Mouse (Mus musculus): ENCODE results near the gene Hsp90ab1. TPM values are rescaled to one million over a fixed set of nuclear protein-coding genes. Genes with fewer than 3 reads are reported as not detected.

Hsp90ab1 gene
- polyA plus RNA-seq, 1 experiment from 2014 or later: 1,555 TPM

GRCm38 (mm10) chr17:45572103-45573086 is 676 bp downstream of the Hsp90ab1 start:
- H3K27me3 ChIP-seq: no peaks in the 10 kb centered on the region
- ATAC-seq (ENCODE audit: low FRiP score, low read depth): peak; percentile 40

GRCm38 (mm10) chr17:45569999-45570398 is 3.1 kb downstream of the Hsp90ab1 start:
- no peak overlapping the region for H3K9ac ChIP-seq
- no peak overlapping the region for H3K27ac ChIP-seq (replicated peaks)

More at GRCm38 (mm10) chr17:45572103-45573086, 676 bp downstream of the Hsp90ab1 start:
- H3K4me1 ChIP-seq (replicated peaks): peaks cover 51% of the 10 kb centered on the region
- H3K4me3 ChIP-seq: peak overlapping the region; percentile 99
- peaks cover 43% of the 10 kb centered on the region for H3K36me3 ChIP-seq
- no peaks in the 10 kb centered on the region for H3K9me3 ChIP-seq
- WGBS: under 1% methylated on average over 55 of the region's 57 CpGs
- H3K27ac ChIP-seq (replicated peaks): peak overlapping the region; percentile 99
- peak overlapping the region; percentile 100 for H3K9ac ChIP-seq
- H3K4me2 ChIP-seq: peak overlapping the region; percentile 83

GRCm38 (mm10) chr17:45568990-45569389 is 4.1 kb downstream of the Hsp90ab1 start:
- H3K36me3 ChIP-seq: peaks cover 57% of the 10 kb centered on the region
- ATAC-seq (ENCODE audit: low FRiP score, low read depth): no peak
- no peak overlapping the region for H3K9ac ChIP-seq
- 89% methylated on average over 12 of the region's 12 CpGs for WGBS
- no peak overlapping the region for H3K4me2 ChIP-seq
- no peak overlapping the region for H3K27ac ChIP-seq (replicated peaks)
- peaks cover 67% of the 10 kb centered on the region for H3K4me1 ChIP-seq (replicated peaks)
- no peaks in the 10 kb centered on the region for H3K9me3 ChIP-seq
- H3K4me3 ChIP-seq: no peak overlapping the region
- H3K27me3 ChIP-seq: no peaks in the 10 kb centered on the region

More at GRCm38 (mm10) chr17:45569999-45570398, 3.1 kb downstream of the Hsp90ab1 start:
- ATAC-seq (ENCODE audit: low FRiP score, low read depth): no peak
- Histone ChIP-seq H3K36me3 (peaks cover 57% of the 10 kb centered on the region), H3K4me3 (no peak overlapping the region), H3K4me1 (replicated peaks) (peaks cover 67% of the 10 kb centered on the region), H3K4me2 (no peak overlapping the region), H3K27me3 (no peaks in the 10 kb centered on the region), H3K9me3 (no peaks in the 10 kb centered on the region)
- whole genome bisulfite sequencing: 87% methylated on average over 4 of the region's 4 CpGs

GRCm38 (mm10) chr17:45567162-45567601 is 5.9 kb downstream of the Hsp90ab1 start:
- H3K36me3 ChIP-seq: peaks cover 57% of the 10 kb centered on the region
- ATAC-seq (ENCODE audit: low FRiP score, low read depth): no peak
- 29% methylated on average over 4 of the region's 4 CpGs for WGBS
- peaks cover 67% of the 10 kb centered on the region for H3K4me1 ChIP-seq (replicated peaks)
- H3K9me3 ChIP-seq: no peaks in the 10 kb centered on the region
- H3K27ac ChIP-seq (replicated peaks): no peak overlapping the region; the same call in 1 of the 2 replicates
- no peak overlapping the region for H3K4me3 ChIP-seq
- H3K9ac ChIP-seq: no peak overlapping the region
- no peak overlapping the region for H3K4me2 ChIP-seq
- H3K27me3 ChIP-seq: no peaks in the 10 kb centered on the region

GRCm38 (mm10) chr17:45566360-45567161 is 6.5 kb downstream of the Hsp90ab1 start:
- H3K27me3 ChIP-seq: no peaks in the 10 kb centered on the region
- H3K9ac ChIP-seq: no peak overlapping the region
- 64% methylated on average over 18 of the region's 18 CpGs for WGBS
- no peak overlapping the region; the same call in 1 of the 2 replicates for H3K27ac ChIP-seq (replicated peaks)
- ATAC-seq (ENCODE audit: low FRiP score, low read depth): no peak
- no peaks in the 10 kb centered on the region for H3K9me3 ChIP-seq
- H3K4me2 ChIP-seq: no peak overlapping the region
- H3K4me1 ChIP-seq (replicated peaks): peaks cover 62% of the 10 kb centered on the region
- H3K36me3 ChIP-seq: peaks cover 55% of the 10 kb centered on the region
- no peak overlapping the region for H3K4me3 ChIP-seq

- Histone ChIP-seq H3K9me3 (no peaks in the 10 kb centered on the region), H3K4me2 (no peak overlapping the region), H3K4me1 (replicated peaks) (peaks cover 57% of the 10 kb centered on the region), H3K4me3 (no peak overlapping the region), H3K9ac (no peak overlapping the region), H3K27me3 (no peaks in the 10 kb centered on the region), H3K27ac (replicated peaks) (no peak overlapping the region), H3K36me3 (peaks cover 49% of the 10 kb centered on the region)
- 80% methylated on average over 1 of the region's 1 CpGs for WGBS
- ATAC-seq (ENCODE audit: low FRiP score, low read depth): no peak
Observed at GRCm38 (mm10) chr17:45566031-45566359, 7.1 kb downstream of the Hsp90ab1 start.

GRCm38 (mm10) chr17:45565103-45565502 is 8.0 kb downstream of the Hsp90ab1 start:
- Histone ChIP-seq H3K4me1 (replicated peaks) (peaks cover 48% of the 10 kb centered on the region), H3K9me3 (no peaks in the 10 kb centered on the region), H3K36me3 (peaks cover 40% of the 10 kb centered on the region), H3K4me2 (peak overlapping the region; percentile 80), H3K27ac (replicated peaks) (peak overlapping the region; percentile 87; the same call in 1 of the 2 replicates), H3K27me3 (no peaks in the 10 kb centered on the region), H3K9ac (peak overlapping the region; percentile 87), H3K4me3 (peak overlapping the region; percentile 68)
- no peak for ATAC-seq (ENCODE audit: low FRiP score, low read depth)
- 98% methylated on average over 11 of the region's 11 CpGs for WGBS

GRCm38 (mm10) chr17:45564531-45565084 is 8.5 kb downstream of the Hsp90ab1 start:
- ATAC-seq (ENCODE audit: low FRiP score, low read depth): no peak
- Histone ChIP-seq H3K4me3 (peak overlapping the region; percentile 68), H3K36me3 (peaks cover 35% of the 10 kb centered on the region), H3K9me3 (no peaks in the 10 kb centered on the region), H3K27me3 (no peaks in the 10 kb centered on the region), H3K27ac (replicated peaks) (peak overlapping the region; percentile 87), H3K4me1 (replicated peaks) (peaks cover 43% of the 10 kb centered on the region), H3K9ac (peak overlapping the region; percentile 87), H3K4me2 (peak overlapping the region; percentile 80)
- WGBS: 11% methylated on average over 18 of the region's 18 CpGs

- Histone ChIP-seq H3K4me3 (peak within 1 kb of the TSS; percentile 68), H3K27me3 (no peaks in the 10 kb centered on the region), H3K4me2 (peak within 1 kb of the TSS; percentile 80), H3K27ac (replicated peaks) (peak within 1 kb of the TSS; percentile 87), H3K4me1 (replicated peaks) (peaks cover 38% of the 10 kb centered on the region), H3K9me3 (no peaks in the 10 kb centered on the region), H3K9ac (peak within 1 kb of the TSS; percentile 87), H3K36me3 (peaks cover 28% of the 10 kb centered on the region)
- peak; percentile 88 for ATAC-seq (ENCODE audit: low FRiP score, low read depth)
- under 1% methylated on average over 53 of the region's 61 CpGs for WGBS
Observed at GRCm38 (mm10) chr17:45563655-45564530, 9.2 kb downstream of the Hsp90ab1 start, which contains the start of gene Slc35b2. TSS of gene Slc35b2 (plus strand) at chr17:45563874.

- H3K4me3 ChIP-seq: no peak overlapping the region; the same call in 1 of the 2 replicates
- ATAC-seq (ENCODE audit: low FRiP score, low read depth): no peak
- H3K27me3 ChIP-seq: no peaks in the 10 kb centered on the region
- no peak overlapping the region for H3K27ac ChIP-seq (replicated peaks)
- H3K9me3 ChIP-seq: no peaks in the 10 kb centered on the region
- H3K9ac ChIP-seq: no peak overlapping the region
- 80% methylated on average over 12 of the region's 12 CpGs for WGBS
- peak overlapping the region; percentile 80; the same call in 1 of the 2 replicates for H3K4me2 ChIP-seq
- H3K36me3 ChIP-seq: peaks cover 22% of the 10 kb centered on the region
- peaks cover 34% of the 10 kb centered on the region for H3K4me1 ChIP-seq (replicated peaks)
Observed at GRCm38 (mm10) chr17:45563216-45563615, 9.9 kb downstream of the Hsp90ab1 start.

All from hindbrain, embryonic 15.5 days (tissue).